Mouse (Mus musculus) cerebral cortex, adult 2 months (tissue): ENCODE results near the gene Psat1.

Experiments
- WGBS: fragments of 180-500 bp; shearing (Covaris S2); methylation state at CpG from one replicate; pipeline ENCODE4 v1.1.7; 2018; 5-methylcytosine and 5-hydroxymethylcytosine counted together

Gene Psat1

GRCm38 (mm10) chr19:15924866-15925718, 22.0 kb downstream of the Psat1 start:
- WGBS: under 1% methylated on average over 43 of the region's 43 CpGs

DNA sequence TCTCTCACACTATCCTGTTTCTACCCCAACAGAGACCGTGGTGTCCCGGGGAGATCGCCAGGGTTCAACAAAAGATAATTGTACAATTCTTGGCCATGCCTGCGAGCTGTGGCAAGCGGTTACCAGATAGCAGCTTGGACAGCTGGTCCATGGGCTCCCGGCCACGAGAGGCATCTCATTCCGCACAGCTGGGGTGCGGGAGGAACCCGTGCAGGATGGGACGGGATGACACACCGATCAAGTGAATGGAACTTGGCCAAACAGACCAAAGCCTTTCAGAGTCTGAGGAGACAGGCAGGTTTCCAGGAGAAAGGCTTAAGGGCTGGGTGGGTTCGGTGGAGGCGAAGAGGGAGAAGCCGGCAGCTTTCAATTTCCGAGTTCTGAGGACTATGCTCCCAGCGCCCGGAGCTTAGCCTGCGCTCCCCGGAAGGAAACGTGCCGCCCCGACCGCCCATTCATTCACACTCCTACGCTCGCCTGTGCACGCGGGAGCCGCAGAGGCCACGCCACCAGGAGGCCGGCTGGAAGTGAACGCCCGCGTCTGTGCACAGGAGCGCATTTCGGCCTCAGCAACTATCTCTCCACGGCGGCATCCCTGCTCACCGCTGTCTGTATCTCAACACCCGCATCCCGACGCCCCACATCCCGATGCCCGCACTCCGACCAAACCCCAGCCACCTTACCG, 22.8 kb downstream of the Psat1 start:
- WGBS: under 1% methylated on average over 46 of the region's 46 CpGs

- WGBS: 23% methylated on average over 9 of the region's 9 CpGs
Observed at GRCm38 (mm10) chr19:15923426-15923825, 23.7 kb downstream of the Psat1 start.

DNA sequence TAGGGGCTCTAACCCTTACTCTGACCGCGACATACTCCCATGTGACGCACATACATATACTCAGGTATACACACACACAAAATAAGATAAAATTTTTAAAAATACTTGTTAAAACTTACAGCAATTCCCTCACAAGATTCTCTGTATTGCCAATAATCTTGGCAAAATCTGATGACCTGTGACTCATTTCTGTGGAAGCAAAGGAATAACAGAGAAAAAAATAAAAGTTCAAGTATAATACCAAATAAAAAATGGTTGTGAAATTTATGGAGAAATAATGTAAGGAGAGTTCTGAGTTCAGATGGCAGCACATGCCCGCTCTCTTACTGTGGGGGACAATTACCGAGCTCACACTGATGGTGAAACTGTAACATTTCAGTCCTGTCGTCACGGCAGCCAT, 27.8 kb downstream of the Psat1 start:
- 96% methylated on average over 7 of the region's 7 CpGs for WGBS

GRCm38 (mm10) chr19:15918111-15918510, 29.0 kb downstream of the Psat1 start:
- 87% methylated on average over 7 of the region's 7 CpGs for WGBS

DNA sequence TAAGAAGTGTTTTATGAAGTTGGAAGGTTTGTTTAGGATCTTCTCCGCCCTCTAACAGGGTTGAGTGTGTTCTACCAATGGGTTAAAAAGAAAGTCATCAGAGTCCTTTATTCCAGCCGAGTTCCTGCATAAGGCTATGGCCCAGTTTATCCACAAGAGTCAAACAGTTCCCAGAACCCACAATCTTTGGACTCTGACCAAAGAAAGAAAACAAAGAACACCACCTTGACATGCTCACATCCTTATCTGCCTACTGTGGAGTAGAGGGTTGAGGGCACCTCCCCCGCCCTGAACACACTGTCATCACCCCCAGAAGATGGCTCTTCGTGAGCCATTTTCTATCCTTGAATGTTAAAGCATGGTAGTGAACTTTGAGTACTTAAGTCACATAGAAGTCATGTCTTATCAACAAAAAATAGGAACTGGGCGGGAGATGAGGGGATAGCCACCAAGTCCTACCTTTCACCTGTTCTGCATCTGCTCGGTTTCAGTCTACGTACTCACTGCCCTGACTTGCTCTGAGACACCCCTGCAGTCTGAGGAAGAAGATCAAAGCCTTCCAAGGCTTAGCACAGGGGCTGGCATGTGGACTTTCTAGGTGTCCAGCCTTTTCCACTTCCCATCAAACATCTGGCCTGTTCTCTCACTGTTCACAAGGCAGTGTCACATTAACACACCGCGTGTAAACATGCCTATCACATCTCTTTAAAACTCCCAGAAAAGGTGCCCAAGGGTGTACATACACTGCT, 33.7 kb downstream of the Psat1 start:
- 94% methylated on average over 9 of the region's 9 CpGs for WGBS

- WGBS: 86% methylated on average over 5 of the region's 5 CpGs
Observed at GRCm38 (mm10) chr19:15911441-15911840, 35.7 kb downstream of the Psat1 start.

- WGBS: 78% methylated on average over 3 of the region's 3 CpGs
Observed at GRCm38 (mm10) chr19:15910987-15911386, 36.1 kb downstream of the Psat1 start.

DNA sequence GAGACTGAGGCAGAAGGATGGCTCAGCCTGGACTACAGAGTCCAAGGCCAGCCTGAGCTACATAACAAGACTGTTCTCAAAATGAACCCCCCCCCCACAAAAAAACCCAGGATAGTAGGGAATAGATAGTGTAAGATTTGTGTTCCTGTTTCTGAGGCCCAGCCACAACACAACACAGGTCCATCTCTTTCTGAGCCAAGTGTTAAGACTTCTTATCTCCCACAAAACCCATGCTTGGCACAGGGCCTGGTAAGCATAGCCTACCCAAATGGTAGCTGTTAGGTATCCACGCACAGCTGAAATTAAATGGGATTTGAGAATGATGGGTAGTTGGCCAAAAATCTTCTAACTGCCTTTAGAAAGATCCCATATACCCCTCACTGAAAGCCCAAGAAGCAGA, 36.6 kb downstream of the Psat1 start:
- WGBS: 95% methylated on average over 1 of the region's 1 CpGs

GRCm38 (mm10) chr19:15908016-15908415, 39.1 kb downstream of the Psat1 start:
- WGBS: 83% methylated on average over 5 of the region's 5 CpGs

- WGBS: 66% methylated on average over 4 of the region's 4 CpGs
Observed at GRCm38 (mm10) chr19:15904734-15905133, 42.4 kb downstream of the Psat1 start.

DNA sequence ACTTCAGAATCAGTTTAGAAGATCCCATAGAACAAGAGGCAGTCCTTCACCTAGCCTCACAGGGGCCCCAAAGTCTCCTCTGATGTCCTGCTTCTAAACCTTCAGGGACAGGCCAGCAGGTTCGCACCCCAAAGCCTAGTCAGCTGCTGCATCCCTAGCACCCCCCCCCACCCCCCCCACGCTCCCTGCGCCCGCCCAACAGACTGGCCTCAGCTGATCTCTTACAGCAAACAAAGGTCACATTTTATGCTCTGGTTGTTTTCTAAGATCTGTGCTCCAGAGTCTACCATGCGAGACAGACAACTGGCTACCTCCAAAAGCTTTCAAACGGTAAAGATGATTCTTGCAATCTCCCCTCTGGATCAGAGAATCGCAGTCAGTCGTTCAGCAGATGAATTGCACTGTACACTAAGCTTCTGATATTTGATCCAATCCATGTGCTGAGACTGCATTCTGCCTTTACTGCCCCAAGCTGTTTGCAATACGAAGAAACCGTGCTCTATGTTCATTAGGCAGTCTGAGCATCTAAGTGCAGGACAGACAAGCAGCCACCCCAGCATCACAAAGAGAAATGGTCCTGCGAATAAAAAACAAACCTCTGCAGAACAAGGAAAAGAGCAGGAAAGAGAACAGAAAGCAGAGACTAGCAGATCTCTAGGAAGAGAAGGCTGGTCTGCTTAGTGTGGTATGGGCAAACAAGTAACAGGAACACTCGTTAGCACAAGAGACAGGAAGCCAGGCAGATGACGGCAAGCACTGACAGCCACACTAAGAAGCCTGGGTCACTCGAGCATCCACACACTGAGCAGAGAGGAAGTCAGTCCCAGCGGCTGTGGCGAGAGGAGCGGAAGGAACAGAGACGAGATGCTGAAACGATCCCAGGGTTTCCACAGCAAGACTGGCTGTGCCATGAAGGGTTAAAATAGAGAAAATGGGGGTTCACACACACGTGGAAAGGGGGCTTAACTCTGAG, 43.3 kb downstream of the Psat1 start:
- WGBS: 57% methylated on average over 20 of the region's 20 CpGs

DNA sequence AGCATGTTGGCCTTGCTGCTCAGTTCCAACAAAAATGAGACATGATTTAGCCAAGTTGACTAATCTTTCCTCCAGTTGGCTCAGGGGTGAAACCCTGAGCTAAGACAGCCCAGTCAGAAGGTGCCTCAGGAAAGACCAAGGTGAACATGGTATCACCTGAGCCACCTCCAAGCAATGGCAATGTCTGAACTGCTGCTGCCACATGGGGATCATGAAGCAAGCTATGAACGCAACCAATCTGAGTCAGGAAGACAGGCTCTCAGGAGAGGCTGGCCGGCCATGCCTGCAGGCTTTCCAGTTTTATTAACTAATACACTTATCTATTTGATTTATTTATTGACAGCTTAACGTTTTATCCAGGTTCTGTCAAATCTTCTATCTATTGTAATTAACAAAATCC, 51.5 kb downstream of the Psat1 start:
- WGBS: 92% methylated on average over 3 of the region's 3 CpGs

DNA sequence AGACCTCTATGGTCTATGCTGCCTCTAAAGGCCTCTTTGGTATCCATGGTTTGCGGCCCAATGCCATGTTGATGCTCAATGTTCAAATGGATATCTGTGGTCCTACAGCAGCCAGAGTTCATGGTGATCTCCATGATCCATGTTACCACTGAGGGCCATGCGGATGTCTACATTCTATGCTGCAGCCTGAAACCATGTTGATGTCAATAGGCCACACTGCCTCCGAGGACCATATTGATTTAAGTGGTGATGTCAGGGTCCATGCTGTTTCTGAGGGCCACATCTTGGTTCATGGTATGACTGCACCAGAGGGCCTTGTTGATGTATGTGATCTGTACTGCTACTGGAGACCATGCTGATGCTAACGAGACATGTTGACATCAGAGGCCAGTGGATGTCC, 55.0 kb downstream of the Psat1 start:
- WGBS: 95% methylated on average over 4 of the region's 4 CpGs

GRCm38 (mm10) chr19:15888466-15888865, 58.7 kb downstream of the Psat1 start:
- 96% methylated on average over 4 of the region's 4 CpGs for WGBS

GRCm38 (mm10) chr19:15882705-15883426, 64.3 kb downstream of the Psat1 start:
- 81% methylated on average over 11 of the region's 11 CpGs for WGBS

GRCm38 (mm10) chr19:15880731-15881130, 66.4 kb downstream of the Psat1 start:
- WGBS: 82% methylated on average over 8 of the region's 8 CpGs

- WGBS: 95% methylated on average over 5 of the region's 5 CpGs
Observed at GRCm38 (mm10) chr19:15879271-15879670, 67.9 kb downstream of the Psat1 start.

DNA sequence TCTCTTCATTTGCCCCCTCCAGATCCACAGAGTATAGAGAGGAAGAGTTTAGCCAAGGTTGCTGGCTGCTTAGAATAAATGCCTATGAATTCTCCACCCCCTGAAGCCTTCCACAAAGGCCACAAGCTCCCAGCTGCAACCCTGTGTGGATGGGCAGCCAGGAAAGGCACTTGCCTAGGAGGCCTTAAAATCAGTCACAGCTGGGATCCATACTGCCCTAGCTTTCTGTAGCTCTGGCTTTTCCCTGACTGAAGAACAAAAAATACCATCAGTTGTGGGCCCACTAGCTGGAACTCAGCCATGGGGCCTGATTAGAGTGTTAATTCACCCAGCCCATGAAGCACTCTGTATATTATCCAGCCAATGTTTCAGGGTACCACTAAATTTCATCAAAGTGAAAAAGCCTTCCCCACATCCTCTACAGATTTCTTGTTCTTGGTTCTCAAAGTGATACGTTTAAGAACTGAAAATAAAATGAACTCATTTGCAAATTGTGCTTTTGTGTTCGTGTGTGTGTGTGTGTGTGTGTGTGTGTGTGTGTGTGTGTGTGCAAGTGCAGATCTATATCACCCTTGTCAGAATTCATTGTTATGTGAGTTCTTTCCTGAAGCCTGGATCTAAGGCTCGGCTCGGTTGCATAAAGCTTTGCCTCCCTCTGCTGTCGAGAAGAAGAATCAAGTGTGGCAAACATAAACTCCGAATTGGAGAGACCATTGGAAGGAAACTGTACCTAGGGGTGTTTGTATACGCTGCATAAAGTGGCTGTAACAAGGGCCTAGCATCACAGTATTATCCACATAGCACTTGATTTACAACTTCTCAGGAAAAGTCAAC, 78.1 kb downstream of the Psat1 start:
- 10% methylated on average over 7 of the region's 7 CpGs for WGBS

- WGBS: 82% methylated on average over 4 of the region's 4 CpGs
Observed at GRCm38 (mm10) chr19:15866851-15867250, 80.3 kb downstream of the Psat1 start.
